Mouse (Mus musculus): ENCODE measurements around the gene Prkci. TPM values are rescaled to one million over a fixed set of nuclear protein-coding genes. Genes with fewer than 3 reads are reported as not detected.

Gene Prkci
- polyA plus RNA-seq, 1 experiment from 2014 or later, result 5.0 TPM

DNA sequence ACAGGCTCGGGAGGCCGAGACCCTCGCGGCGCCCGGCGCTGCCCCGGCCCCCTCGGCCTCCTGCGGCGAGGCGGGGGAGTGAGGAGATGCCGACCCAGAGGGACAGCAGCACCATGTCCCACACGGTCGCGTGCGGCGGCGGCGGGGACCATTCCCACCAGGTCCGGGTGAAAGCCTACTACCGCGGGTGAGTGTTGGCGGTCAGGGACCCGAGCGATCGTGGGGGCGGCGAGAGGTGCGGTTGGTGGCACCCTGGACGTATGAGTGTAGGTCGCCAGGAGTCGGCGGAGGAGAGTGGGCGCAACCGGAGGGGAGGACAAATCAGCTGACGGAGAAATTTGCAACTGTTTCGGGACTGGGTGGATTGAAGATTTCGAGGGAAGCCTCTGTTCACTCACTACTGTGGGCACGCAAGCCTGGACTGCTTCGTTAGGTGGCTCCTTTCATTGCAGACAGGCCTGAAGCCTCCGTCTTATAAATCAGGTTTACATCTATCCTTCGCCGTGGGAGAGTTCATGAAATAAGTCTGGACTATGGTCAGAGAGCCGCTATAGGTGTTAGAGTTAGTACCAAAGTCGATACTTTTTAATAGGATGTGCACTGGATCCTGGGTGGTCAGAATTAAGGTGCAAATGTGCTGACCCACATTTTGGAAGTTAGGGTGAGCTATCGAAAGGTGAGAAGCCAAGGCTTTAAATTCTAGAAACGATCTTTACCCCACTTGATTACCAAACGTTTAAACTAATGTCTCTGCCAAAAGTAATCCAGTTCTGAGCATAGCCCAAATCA, 546 bp downstream of the Prkci start:
- Histone ChIP-seq H3K9ac (peak overlapping the region; percentile 87), H3K36me3 (no peaks in the 10 kb centered on the region), H3K4me1 (replicated peaks) (peaks cover 43% of the 10 kb centered on the region), H3K9me3 (replicated peaks) (no peaks in the 10 kb centered on the region), H3K4me2 (peak overlapping the region; percentile 86), H3K27ac (peak overlapping the region; percentile 68; the same call in 1 of the 2 replicates), H3K27me3 (no peaks in the 10 kb centered on the region), H3K4me3 (replicated peaks) (peak overlapping the region; percentile 84)
- under 1% methylated on average over 49 of the region's 49 CpGs for WGBS (ENCODE audit: insufficient replicate concordance)
- ATAC-seq (ENCODE audit: low read depth) (peak; percentile 45), DNase-seq (no peak)

DNA sequence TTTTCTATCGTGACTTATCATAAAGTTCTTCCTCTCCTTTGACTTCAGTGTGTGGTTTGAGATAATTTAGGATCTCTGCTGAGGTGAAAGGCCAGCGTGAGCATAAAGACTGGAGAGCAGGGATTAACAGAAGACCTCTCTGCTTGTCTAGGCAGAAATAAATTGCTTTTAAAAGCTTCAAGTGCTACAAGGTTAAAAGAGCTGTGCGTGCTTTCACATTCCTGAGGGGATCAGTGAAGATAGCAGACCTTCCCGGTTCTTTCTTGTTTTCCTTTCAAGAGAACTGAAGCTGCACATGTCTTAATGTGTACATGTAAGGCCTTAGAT, 1.1 kb downstream of the Prkci start:
- no peak for ATAC-seq (ENCODE audit: low read depth)

DNA sequence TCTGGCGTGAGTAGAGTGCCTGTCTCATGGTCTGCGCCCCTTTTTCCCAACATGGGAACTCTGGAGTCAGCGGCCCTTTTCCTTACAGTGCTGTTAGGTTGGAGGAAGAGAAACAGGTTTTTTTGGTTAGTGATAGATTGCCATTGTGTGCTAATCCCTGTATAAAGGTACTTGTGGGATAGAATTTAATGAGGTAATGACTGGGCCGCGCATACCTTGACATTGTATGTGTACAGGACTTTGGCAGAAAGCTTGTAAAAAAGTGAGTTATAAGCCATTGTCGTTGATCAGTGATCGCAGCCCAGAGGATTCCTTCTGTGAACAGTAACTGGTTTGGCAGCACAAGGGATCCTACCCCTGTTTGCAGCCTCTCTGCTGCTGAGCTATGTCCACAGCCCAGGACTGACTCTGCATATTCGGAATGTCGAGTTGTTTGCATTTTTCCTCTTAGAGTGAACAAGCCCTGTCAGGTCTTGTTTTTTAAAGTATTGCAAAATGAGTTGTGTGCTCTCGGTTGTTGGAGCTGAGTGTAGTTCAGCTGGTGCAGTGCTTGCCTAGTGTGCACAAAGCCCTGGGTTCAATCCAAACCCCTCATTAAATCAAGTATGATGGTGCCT, 4.0 kb downstream of the Prkci start:
- H3K4me3 ChIP-seq (replicated peaks), result no peak overlapping the region

More for the DNA sequence above, 1.1 kb downstream of the Prkci start:
- Histone ChIP-seq H3K9ac (peak overlapping the region; percentile 87), H3K4me3 (replicated peaks) (peak overlapping the region; percentile 84), H3K9me3 (replicated peaks) (no peaks in the 10 kb centered on the region), H3K27me3 (no peaks in the 10 kb centered on the region), H3K4me2 (peak overlapping the region; percentile 86), H3K4me1 (replicated peaks) (peaks cover 43% of the 10 kb centered on the region), H3K27ac (no peak overlapping the region), H3K36me3 (no peaks in the 10 kb centered on the region)
- DNase-seq, result no peak
- WGBS (ENCODE audit: insufficient replicate concordance), result 9% methylated on average over 4 of the region's 4 CpGs

DNA sequence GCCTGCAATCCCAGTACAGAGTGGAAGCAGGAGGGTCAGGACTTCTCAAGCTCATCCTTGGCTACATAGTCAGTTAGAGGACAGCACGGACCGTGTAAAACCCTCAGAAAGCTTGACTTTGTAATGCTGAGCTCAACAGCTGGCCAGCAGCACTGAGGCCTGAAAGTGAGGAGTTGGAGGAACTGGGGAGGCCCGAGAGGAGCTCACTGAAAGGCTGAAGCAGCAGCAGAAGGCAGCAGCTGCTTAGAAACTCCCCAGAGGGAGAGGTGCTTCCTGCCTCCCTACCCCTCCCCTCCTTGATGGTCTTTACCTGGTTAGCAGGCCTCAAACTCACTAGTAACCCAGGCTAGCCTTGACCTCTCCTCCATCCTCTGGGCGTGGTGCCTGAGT, 4.5 kb downstream of the Prkci start:
- H3K4me1 ChIP-seq (replicated peaks), result peaks cover 37% of the 10 kb centered on the region
- H3K9ac ChIP-seq, result no peak overlapping the region
- no peaks in the 10 kb centered on the region for H3K36me3 ChIP-seq
- H3K4me2 ChIP-seq, result no peak overlapping the region
- H3K27me3 ChIP-seq, result no peaks in the 10 kb centered on the region
- whole genome bisulfite sequencing (ENCODE audit: insufficient replicate concordance), result 41% methylated on average over 4 of the region's 4 CpGs
- DNase-seq, result no peak
- H3K9me3 ChIP-seq (replicated peaks), result no peaks in the 10 kb centered on the region
- no peak overlapping the region for H3K4me3 ChIP-seq (replicated peaks)
- peak overlapping the region; percentile 50; the same call in 1 of the 2 replicates for H3K27ac ChIP-seq
- ATAC-seq (ENCODE audit: low read depth), result no peak

More for the DNA sequence above, 4.0 kb downstream of the Prkci start:
- Histone ChIP-seq H3K27me3 (no peaks in the 10 kb centered on the region), H3K9ac (no peak overlapping the region), H3K4me1 (replicated peaks) (peaks cover 42% of the 10 kb centered on the region), H3K4me2 (no peak overlapping the region), H3K27ac (peak overlapping the region; percentile 50; the same call in 1 of the 2 replicates), H3K36me3 (no peaks in the 10 kb centered on the region), H3K9me3 (replicated peaks) (no peaks in the 10 kb centered on the region)
- DNase-seq, result no peak
- no peak for ATAC-seq (ENCODE audit: low read depth)
- 70% methylated on average over 10 of the region's 10 CpGs for WGBS (ENCODE audit: insufficient replicate concordance)

DNA sequence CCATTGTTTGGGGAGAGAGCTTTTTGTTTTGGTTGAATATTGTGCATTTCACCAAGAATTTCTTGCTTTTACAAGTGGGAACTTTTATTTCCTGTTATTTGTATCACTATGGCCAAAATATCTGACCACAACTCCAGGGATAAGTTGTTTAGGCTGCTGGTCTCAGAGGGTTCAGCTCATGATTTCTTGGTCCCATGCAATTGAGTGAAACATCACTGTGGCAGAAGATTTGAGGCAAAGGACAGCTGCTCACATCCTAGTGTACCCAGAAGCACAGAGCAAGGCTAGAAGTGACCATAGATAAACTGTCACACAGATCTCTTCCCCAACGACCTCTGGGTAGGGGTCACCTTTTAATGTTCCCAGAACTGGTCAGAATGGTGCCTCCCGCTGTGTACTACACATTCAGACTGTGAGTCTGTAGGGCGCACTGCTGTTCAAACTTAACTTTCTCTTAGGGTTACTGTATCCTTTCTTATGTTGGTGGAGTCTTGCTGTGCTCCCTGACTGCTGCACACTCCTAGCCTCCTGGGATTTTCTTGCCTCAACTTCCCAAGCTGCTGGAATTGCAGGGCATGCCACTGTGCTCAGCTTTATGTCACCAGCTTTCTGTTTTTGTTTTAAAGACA, 5.6 kb downstream of the Prkci start:
- Histone ChIP-seq H3K4me2 (no peak overlapping the region), H3K9ac (no peak overlapping the region), H3K27me3 (no peaks in the 10 kb centered on the region), H3K4me3 (replicated peaks) (no peak overlapping the region), H3K9me3 (replicated peaks) (no peaks in the 10 kb centered on the region), H3K4me1 (replicated peaks) (peaks cover 33% of the 10 kb centered on the region), H3K27ac (no peak overlapping the region), H3K36me3 (no peaks in the 10 kb centered on the region)
- DNase-seq (no peak), ATAC-seq (ENCODE audit: low read depth) (no peak)
- 53% methylated on average over 3 of the region's 3 CpGs for WGBS (ENCODE audit: insufficient replicate concordance)

DNA sequence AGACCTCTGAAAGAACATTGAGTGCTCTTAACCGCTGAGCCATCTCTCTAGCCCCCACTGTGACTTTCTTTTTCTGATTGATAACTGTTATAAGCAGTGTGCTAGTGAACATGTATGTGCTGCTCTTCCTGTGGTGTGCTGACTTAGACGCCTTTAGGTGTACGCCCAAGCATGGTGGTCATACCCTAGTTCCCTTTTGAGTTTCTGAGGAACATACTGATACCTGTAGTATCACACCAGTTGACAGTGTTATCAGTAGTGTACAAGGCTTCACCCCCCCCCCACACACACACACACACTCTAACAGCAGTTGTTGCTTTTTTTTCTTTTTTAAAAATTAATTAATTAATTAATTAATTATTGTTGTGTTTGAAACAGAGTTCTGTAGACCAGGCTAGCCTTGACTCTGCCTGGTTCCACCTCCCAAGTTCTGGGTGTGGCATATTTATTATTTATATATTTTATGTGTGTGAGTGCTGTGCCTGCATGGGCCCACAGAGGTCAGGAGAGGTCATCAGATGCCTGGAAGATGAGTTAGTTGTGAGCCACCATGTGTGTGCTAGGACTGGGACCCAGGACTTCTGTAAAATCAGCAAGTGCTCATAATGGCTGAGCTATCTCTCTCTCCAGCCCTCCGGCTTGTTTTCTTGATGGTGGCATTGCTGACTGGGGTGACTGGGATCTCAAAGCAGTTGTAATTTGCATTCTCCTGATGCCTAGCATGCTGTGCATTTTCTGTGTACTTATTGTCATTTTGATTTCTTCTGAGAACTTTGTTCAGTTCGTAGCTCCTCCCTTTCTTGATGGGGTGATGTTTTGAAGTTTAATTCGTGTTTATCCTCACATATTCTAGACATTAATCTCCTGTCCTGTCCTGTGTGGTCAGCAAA, 9.0 kb downstream of the Prkci start:
- no peak overlapping the region for H3K27ac ChIP-seq
- ATAC-seq (ENCODE audit: low read depth), result no peak
- 59% methylated on average over 6 of the region's 6 CpGs for WGBS (ENCODE audit: insufficient replicate concordance)
- H3K9me3 ChIP-seq (replicated peaks), result no peaks in the 10 kb centered on the region
- H3K4me3 ChIP-seq (replicated peaks), result no peak overlapping the region
- peaks cover 10% of the 10 kb centered on the region for H3K4me1 ChIP-seq (replicated peaks)
- H3K9ac ChIP-seq, result no peak overlapping the region
- no peaks in the 10 kb centered on the region for H3K36me3 ChIP-seq
- H3K4me2 ChIP-seq, result no peak overlapping the region
- H3K27me3 ChIP-seq, result no peaks in the 10 kb centered on the region
- no peak for DNase-seq

DNA sequence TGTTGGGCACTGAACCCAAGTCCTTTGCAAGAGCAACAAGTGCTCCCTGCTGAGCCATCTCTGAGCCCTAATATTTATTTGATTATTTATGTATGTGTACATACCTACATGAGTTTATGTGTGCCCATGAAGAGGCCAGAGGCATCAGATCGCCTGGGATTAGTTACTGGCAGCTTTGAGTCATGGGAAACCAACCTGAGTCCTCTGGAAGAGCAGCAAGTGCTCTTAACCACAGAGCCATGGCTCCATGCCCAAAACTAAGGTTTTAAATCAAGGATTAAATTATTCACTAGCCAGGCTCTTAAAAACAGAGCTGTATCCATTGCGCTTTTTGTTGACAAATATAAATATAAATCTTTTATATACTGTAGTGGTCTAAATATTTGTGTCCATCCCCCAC, 18.8 kb downstream of the Prkci start:
- no peaks in the 10 kb centered on the region for H3K27me3 ChIP-seq
- ATAC-seq (ENCODE audit: low read depth), result no peak

DNA sequence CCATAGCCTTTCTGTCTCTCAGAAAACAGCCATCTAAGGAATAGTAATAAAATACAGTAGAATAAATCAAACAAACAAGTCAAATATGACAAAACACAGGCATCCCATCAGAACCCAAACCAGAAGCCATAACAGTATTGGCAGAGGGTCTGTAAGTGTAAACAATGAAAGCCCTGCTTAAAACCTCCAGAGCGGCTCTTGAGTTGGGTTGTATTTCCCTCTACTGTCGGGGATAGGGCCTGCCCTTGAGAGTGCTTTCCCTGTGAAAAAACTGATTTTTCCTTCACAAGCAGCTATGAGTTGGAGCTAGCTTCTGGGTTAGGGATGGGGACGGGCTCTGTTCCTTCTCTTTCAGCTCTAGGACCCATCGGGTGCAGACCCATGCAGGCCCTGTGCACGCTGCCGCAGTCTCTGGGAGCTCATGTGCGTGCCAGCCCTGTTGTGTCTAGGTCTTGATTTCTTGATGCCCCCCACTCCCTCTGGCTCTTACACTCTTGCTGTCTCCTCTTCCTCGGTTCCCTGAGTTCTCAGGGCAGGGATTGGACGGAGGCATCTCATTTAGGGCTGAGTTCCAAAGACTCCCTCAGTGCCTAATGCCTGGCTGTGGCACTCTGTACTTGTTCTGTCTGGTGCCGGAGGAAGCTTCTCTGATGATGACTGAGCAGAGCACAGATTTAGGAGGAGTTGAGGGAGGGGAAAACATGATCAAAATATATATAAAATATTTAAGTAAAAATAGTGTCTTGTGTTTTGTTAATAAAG, 20.3 kb downstream of the Prkci start:
- Histone ChIP-seq H3K4me2 (no peak overlapping the region), H3K9me3 (replicated peaks) (no peaks in the 10 kb centered on the region), H3K4me3 (replicated peaks) (no peak overlapping the region), H3K9ac (no peak overlapping the region), H3K36me3 (no peaks in the 10 kb centered on the region), H3K27me3 (no peaks in the 10 kb centered on the region), H3K27ac (no peak overlapping the region), H3K4me1 (replicated peaks) (peaks cover 8% of the 10 kb centered on the region)
- DNase-seq (no peak), ATAC-seq (ENCODE audit: low read depth) (no peak)
- WGBS (ENCODE audit: insufficient replicate concordance), result 73% methylated on average over 10 of the region's 10 CpGs

More for the DNA sequence above, 18.8 kb downstream of the Prkci start:
- Histone ChIP-seq H3K9me3 (replicated peaks) (no peaks in the 10 kb centered on the region), H3K4me2 (no peak overlapping the region), H3K4me3 (replicated peaks) (no peak overlapping the region), H3K9ac (no peak overlapping the region), H3K27ac (no peak overlapping the region), H3K36me3 (no peaks in the 10 kb centered on the region), H3K4me1 (replicated peaks) (peaks cover 8% of the 10 kb centered on the region)
- WGBS (ENCODE audit: insufficient replicate concordance), result 76% methylated on average over 2 of the region's 2 CpGs
- no peak for DNase-seq

DNA sequence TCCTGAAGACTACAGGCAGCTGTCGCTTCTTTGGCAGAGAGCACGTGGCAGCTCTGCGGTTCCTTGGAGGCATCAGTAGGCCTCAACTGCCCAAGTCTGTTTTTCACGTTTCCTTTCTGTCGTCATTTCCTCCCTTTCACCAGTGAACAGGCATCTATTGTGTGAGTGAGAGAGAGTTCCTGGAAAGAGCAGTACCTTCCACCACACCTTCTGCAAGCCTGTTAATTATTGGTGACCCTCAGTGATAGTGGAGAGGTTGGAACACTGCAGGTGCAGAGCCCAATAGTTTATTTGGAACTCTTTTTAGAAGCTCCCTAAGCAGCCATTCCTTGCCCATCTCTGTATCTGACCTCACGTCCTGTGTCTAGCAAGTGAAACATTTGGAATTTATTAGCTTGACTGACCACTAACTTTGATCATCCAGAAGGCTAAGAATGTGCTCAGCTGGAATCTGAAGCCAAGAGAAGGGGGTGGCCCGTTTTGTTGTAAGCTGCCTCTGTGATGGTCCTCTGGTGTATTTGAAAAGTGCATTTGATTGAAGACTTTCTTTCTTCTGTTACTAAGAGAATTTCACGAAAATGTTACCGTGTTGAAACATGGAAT, 21.1 kb downstream of the Prkci start:
- no peak overlapping the region for H3K9ac ChIP-seq
- no peaks in the 10 kb centered on the region for H3K9me3 ChIP-seq (replicated peaks)
- H3K27ac ChIP-seq, result no peak overlapping the region
- no peak overlapping the region for H3K4me2 ChIP-seq
- H3K4me1 ChIP-seq (replicated peaks), result peaks cover 8% of the 10 kb centered on the region
- H3K27me3 ChIP-seq, result no peaks in the 10 kb centered on the region
- DNase-seq (no peak), ATAC-seq (ENCODE audit: low read depth) (no peak)
- no peaks in the 10 kb centered on the region for H3K36me3 ChIP-seq
- H3K4me3 ChIP-seq (replicated peaks), result no peak overlapping the region
- 49% methylated on average over 9 of the region's 9 CpGs for WGBS (ENCODE audit: insufficient replicate concordance)

DNA sequence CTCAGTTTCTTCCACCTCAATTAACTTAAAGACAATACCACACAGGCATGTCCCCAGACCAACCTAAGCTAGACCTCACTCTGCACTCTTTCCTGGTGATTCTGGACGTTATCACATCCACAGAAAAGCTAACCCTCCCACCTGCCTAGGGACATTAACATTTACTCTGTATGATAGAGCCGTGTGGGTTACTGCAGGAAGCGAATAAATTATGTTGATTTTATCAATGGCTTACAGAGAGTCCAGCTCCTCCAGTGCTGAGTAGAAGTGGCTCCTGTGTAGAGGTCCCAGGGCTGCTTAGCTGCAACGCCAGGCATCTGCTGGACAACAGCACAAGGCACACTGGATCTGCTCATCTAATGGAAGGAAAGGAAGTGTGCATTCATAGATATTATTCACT, 22.1 kb downstream of the Prkci start:
- Histone ChIP-seq H3K9ac (no peak overlapping the region), H3K4me1 (replicated peaks) (peaks cover 8% of the 10 kb centered on the region), H3K4me3 (replicated peaks) (no peak overlapping the region), H3K9me3 (replicated peaks) (no peaks in the 10 kb centered on the region), H3K4me2 (no peak overlapping the region), H3K27me3 (no peaks in the 10 kb centered on the region), H3K36me3 (no peaks in the 10 kb centered on the region; the same call in 1 of the 2 replicates), H3K27ac (no peak overlapping the region)
- DNase-seq (no peak), ATAC-seq (ENCODE audit: low read depth) (no peak)
- WGBS (ENCODE audit: insufficient replicate concordance), result 46% methylated on average over 4 of the region's 4 CpGs
